Mouse (Mus musculus): ENCODE results near the gene Eif3k.

Gene Eif3k

DNA sequence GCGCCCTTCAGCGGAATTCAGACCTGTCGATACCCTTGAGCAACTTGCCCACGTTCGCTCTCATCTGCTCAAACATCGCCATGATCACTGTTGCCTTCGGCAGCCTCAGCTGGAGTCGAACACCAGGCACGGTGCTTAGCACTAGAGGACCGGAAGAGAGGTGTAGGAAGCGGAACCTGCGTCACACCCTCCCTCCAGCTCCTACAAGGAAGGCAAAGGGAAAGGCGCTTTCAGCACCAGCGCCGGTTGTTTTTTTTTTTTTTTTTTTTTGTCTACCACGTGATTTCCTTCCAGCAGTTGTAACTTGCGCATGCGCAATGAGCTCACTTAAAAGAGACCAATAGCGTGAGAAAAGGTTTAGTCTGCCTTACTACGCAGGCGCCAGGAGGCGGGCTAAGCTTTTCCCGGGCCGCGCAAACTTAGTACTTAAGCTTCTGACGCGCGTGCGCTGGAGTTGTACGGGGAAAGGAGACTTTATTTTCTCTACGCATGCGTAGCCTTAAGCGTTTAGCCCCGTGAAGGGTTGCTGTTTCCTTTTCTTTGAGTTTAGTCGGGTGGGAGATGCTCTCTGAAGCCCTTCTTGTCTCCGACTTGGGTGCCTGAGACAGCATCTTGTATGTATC, at the start of gene Eif3k, which contains the start of gene Map4k1:
Gene Eif3k (minus strand): TSS at position 214 of the 623 bp plus-strand sequence.
Gene Map4k1 (plus strand): TSS at position 400 of the 623 bp plus-strand sequence.
- DNase-seq (ENCODE audit: low spot score): peak; percentile 93

DNA sequence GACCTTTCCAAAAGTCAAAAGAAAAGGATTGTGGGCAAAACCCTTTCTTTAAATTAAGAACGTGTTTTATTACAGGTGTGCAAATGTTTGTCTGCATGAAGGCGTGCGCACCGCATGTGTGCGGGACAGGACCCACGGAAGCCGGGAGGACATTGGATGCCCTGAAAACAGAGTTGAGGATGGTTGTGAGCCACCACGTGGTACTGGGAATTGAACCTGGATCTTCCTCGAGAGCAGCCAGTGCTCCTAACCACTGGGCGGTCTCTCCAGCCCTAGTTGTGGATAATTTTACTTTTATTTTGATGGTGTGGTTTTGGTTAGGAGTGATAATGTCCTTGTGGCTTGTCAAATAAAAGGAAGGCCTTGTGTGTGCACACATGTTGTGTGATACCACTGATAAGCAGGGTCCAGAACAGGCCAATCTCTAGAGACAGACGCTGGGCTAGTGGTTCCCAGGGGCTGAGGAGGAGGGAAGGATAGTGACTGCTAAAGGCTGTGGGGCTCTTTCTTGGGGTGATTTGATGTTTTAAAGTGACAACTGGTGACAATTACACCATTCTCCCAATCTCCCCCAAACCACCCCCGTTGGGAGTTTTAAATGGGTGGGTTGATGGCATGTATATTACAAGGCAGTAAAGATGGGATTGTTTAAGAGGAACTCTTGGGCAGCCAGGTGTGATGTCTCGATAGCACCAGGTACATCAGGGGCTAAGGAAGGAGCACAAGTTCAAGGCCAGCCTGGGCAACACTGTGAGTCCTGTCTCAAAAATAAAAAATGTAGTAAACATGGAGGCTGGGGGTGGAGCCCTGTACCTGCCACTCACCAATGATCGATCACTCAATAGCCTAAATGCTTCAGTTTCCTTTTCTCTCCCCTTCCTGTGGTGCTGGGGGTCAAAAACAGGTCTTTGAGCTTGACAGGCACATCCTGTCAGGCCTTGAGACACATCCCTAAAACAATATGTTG, 48.3 kb upstream of the Eif3k start:
- no peak for DNase-seq (ENCODE audit: low spot score)

DNA sequence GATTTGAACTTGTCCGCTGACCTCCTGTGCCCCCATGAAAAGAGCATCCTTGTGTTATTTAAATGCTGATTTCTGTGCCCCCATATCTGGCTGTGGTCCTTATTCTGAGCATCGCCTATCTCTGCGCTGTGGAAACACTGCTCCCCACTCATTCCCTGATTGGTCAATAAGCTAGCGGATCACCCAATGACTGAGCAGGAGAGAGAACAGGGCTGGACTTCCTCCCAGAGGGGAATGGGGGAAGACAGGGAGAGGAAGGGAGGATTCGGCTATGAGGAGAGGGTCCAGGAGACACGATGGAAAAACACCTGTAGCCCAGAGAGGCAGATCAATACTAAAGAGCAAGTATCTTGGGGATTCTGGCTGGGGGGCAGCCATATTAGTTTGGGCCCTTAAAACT, 47.1 kb upstream of the Eif3k start:
- no peak for DNase-seq (ENCODE audit: low spot score)

DNA sequence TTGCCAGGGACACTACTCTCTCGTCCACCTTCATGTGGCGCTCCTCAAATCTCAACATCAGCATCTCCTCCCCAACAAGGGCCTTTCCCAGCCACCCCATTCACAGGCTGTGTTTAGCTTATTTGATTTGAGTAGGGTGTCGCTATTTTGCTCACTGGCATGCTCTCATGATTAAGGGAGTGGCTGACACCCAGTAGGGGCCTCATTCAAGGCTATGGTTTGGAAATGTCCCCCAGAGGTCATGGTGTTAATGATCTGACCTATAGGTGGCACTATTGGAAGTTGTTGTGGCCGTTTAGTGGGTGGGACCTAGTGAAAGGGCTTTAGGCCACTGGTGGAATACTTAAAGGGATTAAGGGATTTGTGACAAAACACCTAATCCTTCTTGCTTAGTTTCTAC, 45.1 kb upstream of the Eif3k start:
- DNase-seq (ENCODE audit: low spot score): no peak

DNA sequence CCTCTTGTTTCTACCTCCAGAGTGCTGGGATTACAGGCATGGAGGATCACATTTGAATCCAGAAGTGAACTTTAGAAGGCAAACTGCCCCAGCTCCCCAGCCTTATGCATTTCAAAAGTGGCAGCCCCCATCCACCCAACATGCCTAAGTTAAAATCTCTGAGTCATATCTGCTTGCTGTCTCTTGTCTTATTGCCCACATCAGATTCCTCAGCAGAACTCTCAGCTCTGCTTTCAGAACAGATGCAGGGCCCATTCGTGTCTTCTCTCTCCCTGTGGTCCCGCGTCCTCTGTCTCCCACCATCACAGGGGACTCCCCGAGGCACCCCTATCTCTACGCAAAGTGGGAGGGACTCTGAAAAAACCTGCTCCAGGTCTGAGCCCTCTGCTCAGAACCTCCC, 44.5 kb upstream of the Eif3k start:
- DNase-seq (ENCODE audit: low spot score): no peak

DNA sequence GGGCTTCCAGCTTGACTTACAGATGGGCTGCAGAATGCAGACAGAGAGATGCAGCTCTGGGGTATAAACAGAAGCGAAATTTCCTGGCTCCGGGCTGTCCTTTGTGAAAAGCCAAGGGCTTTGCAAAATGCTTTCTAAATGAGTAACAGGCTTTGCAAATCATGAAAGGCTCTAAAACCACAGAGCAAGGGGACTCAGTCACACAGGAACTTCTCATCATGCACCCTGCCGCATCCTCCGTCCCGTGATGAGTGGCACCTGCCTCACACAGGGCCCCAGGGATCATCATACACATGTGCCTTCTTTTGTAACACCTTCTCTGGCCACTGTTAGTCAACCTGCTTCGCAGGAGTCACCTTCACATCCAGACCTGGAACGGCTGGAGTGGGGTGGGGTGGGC, 43.9 kb upstream of the Eif3k start:
- no peak for DNase-seq (ENCODE audit: low spot score)

DNA sequence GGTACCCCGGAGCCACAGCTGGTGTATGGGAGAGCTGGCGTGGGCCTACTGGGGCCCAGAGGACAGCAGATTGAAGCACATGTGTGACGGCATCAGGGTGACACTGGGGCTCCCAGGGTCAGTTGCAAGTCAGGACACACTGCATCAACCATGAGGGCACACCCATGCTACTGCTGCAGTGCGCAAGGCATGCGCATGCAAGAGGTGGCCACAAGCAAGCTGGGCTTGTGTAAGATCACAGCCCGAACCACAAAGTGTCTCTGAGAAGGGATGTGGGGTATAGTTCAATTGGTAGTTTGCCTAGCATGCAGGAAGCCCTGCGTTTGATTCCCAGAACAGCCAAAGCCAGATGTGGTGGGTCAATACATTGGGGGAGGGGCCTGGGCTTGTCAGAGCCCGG, 41.9 kb upstream of the Eif3k start:
- DNase-seq (ENCODE audit: low spot score): no peak

DNA sequence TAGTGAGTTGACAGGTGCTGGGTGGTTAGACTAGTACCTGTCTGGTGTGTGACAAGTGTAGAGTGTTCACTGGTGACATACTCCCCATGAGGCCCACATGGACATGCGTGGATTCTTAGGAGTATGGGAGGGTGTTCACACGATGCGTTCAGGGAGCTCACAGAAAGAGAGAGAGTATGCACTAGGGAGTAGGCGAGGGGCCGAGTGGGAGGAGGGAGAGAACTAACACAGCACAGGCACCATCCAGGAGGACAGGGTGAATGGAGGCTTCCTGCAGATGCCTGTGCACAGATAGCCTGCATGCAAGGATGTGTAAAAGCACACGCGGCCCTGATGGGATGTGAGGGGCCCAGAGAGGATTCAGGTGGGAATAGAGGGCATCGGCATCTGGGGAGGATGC, 40.8 kb upstream of the Eif3k start:
- no peak for DNase-seq (ENCODE audit: low spot score)

DNA sequence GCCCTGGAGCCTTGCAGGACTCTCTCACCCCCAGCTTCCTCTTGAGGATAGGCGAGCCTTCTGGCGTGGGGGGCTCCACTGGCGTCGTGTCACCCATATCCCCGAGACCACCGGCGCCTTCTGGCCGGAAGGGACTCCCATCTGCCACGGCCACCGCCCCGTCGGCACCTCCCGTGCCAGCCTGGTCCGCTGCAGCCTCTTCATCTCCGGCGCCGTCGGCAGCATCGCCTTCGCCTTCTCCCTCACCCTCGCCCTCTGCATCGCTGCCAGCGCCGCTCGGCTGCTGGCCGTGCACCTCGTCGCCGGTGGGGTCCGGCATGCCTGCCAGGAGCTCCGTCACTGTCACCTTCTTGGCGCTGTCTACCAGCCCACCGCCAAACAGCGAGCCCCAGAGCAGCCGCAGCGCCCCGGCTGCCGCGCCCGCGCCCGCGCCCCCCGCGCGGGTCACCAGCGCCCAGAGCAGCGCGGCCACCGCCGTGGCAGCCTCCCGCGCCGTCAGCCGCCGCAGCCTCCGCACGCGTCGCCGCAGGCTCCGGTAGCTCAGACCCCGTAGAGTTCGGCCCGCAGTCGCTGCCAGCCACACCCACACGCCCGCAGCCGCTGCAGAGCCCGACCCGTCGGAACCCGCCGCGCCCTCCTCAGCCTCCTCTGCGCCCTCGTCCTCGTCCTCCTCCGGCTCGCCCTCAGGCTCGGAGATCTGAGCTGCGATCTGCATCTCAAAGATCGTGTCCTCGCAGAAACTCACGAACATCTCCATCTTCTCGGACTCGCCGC, 38.0 kb upstream of the Eif3k start:
- no peak for DNase-seq (ENCODE audit: low spot score)

DNA sequence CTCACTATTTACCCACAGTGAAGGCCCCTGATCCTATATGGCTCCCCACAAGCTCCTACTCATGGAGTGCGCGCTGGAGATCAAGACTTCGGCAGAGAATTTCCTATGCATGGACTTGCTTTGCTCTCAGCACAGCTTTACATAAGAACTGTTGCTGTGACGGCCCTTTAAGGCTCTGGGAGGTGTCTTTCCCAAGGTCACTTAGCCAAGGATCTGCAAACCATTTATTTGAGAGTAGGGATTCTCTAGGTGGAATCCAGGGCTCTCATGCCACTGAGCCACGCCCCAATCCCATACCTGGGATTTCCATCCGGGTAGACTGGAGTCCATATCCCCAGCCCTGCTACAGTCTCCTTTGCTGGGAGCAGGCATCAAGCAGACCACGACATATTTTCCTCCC, 35.6 kb upstream of the Eif3k start:
- no peak for DNase-seq (ENCODE audit: low spot score)

DNA sequence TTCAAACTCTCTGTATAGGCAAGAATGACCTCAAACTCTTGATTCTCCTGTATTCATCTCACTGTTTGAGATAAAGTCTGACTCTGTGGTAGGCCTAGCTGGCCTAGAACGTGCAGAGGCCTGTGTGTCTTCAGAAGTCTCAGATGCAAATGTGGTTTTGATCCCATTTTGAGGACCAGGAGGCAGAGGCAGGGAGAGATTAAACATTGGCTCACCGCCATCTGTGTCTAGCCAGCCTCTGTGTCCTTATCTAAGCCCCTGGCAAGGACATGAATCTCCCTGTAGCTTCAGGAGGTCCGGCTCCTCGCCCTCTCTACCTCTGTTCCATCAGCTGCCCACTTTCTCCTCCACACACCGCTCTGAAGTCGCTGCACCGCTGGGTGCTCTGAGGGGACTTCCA, 34.8 kb upstream of the Eif3k start:
- no peak for DNase-seq (ENCODE audit: low spot score)

DNA sequence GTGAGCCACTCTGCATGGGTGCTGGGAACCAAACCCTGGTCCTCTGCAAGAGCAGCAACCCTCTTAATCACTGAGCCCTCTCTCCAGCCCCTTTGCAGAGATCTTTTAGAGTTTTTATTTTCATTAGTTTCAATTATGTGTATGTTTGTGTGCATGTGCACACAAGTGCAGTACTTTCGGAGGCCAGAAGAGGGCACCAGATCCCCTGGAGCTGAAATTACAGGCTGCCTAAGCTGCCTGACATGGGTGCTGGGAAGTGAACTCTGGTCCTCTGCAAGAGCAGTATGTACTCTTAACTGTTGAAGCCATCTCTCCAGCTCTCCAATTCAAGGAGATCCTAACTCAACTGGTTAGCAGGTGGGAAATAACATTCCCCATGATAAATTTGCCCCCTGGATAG, 33.3 kb upstream of the Eif3k start:
- no peak for DNase-seq (ENCODE audit: low spot score)

DNA sequence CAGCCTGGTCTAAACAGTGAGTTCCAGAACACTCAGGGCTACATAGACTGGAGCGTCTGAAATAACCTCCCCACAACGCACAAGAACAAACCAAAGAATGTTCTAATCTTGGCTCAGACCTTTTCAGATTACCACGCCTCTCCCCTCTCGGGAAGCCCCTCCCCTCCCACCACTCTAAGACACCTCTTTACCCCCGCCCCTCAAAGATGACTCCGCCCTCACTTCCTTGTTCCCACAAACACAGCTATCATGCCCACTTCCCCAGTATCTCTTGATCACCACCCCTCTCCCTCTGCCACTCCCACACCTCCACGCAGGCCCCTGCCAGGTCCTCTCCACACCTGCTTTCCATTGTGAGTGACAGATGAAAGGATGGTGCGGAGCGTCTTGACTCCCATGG, 27.1 kb upstream of the Eif3k start:
- no peak for DNase-seq (ENCODE audit: low spot score)

DNA sequence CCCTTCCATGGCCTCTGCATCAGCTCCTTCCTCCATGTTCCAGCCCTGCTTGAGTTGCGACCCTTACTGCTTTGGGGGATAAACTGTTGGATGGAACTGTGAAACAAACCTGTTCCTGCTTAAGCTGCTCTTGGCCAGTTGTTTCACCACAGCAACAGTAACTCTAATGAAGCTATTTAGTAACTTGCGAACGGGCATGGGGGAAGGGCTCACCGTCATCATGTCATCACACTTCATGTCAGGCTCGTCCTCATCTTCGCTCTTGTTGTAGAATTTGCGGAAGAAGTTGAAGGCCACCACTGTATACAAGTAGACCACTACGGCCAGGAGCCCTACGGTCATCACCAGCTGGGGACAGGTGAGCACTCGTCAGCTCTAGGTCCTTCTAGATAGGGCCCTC, 26.5 kb upstream of the Eif3k start:
- no peak for DNase-seq (ENCODE audit: low spot score)

DNA sequence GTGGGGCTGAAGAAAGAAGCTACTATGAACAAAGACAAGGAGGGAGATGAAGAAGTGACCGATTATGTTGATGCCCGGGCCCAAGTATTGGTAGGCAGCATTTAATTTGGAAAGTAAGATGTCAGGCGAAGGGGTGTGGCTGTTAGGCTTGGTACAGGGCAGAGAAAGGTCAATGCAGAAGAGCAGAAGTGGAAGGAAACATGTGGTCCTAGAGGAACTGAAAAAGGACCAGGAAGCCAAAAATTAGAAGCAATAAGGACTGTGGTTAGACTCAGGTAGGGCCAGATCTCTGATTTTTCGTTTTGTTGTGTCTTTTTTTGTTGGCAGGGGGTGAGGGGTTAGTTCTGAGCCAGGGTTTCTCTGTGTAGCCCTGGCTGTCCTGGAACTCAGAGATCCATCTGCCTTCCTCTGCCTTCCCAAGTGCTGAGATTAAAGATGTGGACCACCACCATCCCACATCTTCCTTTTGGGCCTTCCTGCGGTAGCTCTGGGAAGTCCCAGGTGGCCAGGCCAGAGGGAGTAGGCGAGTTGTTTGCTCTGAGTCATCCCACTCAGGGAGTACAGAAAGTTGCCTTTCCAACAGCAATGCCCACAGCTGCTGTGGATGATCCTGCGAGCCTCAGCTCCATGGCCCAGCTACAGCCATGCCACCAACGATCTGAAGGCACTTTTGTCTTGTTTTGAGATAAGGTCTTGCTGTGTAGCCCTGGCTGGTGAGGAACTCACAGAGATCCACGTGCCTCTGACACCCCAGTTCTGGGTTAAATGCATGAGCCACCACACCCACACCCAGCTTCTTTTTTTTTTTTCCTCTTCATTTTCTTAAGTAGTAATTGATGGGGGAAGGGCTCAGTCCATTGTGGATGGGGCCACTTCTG, 25.8 kb upstream of the Eif3k start:
- DNase-seq (ENCODE audit: low spot score): no peak

DNA sequence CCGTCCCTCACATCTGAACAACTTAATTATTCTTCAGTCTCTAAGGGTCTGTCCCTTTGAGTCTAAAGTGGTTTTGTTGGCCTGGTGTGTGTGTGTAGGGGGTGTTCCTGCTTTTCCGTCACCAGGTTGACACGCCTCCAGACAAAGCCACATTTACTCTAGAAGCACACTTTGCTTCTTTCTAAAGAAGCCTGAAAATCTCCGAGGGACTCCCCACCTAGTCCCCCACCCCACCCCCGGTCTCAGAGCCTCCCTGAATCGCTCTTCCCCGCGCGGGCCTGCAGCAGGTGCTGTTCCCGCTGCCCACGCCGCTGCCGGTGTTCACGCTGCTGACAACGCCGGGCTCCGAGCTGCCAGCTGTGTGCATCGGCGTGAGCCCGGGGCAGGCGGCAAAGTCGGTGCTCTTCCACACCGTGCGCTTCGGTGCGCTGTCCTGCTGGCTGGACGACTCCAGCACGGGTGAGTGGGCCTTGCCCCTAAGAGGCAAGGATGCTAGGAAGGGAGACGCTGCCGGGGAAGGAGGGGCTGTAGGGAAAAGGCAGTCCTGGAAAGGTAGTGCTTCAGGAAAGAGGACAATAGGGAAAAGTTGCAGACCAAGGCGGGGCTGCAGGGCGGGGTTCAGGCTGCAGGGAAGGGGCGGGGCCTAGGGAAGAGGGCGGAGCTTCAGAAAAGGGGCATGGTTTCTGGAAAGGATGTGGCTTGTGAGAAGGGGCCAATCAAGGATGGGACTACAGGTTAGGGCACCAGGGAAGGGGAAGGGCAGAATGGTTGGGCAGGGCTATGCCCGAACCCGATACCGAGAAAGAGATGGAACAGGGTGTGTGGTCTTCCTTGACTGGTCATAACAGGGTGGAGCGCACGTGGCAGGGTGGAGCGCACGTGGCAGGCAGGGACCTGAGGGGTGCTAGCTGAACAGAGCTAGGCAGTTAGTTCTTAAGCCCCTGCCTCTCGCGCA, 19.3 kb upstream of the Eif3k start:
- DNase-seq (ENCODE audit: low spot score): peak; percentile 63

DNA sequence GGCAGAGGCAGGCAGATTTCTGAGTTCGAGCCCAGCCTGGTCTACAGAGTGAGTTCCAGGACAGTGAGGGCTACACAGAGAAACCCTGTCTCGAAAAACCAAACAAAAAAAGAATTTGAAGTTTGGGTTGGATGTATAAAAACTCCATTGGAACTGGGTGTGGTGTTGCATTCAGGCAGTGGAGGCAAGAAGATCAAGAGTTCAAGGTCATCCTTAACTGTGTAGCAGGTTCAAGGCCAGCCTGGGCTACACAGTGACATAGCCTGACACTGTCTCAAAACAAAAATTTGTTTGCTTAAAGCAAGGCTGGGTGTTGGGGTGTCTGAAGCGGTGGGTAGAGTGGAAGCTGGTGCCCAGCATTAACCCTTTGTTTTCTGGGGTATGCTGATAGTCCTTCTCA, 11.7 kb upstream of the Eif3k start:
- DNase-seq (ENCODE audit: low spot score): no peak

DNA sequence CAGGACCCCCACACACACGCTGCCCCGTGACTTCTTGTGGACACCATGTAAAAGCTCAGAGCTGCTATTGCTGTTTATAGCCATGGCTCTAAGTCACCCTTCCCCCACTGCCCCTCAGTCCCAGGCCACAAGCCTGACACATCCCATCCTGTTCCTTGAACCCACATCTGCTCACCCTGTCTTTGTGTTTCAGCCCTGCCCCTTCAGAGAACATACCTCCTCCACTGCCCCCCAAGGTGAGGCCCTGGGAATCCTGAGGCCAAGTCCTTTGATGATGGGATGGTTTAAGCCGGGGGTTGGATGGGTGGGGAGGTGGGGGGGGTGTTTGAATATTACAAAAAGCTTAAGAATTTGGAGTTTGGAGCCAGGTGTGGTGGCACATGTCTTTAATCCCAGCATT, 11.3 kb upstream of the Eif3k start:
- DNase-seq (ENCODE audit: low spot score): no peak

DNA sequence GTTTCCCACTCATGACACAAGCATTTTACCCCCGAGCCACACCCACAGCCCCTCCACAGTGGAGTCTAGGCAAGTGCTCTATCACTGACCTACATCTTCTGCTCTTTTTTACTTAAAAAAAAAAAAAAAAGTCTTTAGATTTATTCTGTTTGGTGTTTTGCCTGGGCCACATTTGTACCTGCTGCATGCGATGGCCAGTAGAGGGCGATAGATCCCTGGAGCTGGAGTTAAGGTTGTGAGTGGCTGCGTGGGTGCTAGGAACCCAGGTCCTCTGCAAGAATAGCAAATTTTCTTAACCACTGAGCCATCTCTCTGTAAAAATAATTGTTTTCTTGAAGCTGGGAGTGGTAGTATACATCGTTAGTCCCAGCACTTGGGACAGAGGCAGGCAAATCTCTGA, 10.0 kb upstream of the Eif3k start:
- DNase-seq (ENCODE audit: low spot score): no peak

DNA sequence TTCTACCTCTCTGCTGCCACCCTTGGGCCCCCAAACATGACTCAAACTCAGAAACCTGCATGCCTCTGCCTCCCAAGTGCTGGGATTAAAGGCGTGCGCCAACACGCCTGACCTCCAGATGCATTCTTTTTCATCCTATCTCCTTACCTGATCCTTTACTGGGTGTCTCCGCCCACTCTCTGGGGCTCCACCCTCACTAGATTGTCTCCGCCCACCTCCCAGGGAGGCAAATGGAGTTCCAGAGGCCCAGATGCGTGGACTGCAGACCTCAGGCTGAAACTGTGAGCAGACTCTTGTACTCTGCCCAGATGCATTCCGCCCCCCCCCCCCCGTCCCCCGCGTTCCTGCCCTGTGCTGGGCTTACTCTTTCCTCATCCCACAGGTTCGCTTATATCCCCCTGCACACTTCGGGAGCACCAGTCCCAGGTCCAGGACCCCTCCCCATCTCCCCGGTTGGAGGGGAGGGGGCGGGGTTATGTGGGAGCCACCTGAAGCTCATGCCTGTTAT, 9.2 kb upstream of the Eif3k start:
- no peak for DNase-seq (ENCODE audit: low spot score)

Measured in ovary, postnatal 36 days (tissue).